Mouse (Mus musculus): ENCODE data around the gene Slc44a3. TPM values are rescaled to one million over a fixed set of nuclear protein-coding genes. Genes with fewer than 3 reads are reported as not detected.
A peak's percentile ranks its signal among the peaks of the same experiment; 100 is the strongest.

Gene Slc44a3
- total RNA-seq, 2 experiments from 2014 or later: not detected

GRCm38 (mm10) chr3:121504927-121505487 lies 27.2 kb downstream of the Slc44a3 start:
- DNase-seq (ENCODE audit: low spot score in 2 of 2): no peak

GRCm38 (mm10) chr3:121500734-121501133 lies 31.5 kb downstream of the Slc44a3 start:
- DNase-seq (ENCODE audit: low spot score in 2 of 2): no peak

GRCm38 (mm10) chr3:121500225-121500624 lies 32.0 kb downstream of the Slc44a3 start:
- peak; percentile 72 to 76 for DNase-seq (ENCODE audit: low spot score in 2 of 2)

- no peak for DNase-seq (ENCODE audit: low spot score in 2 of 2)
These were observed 38.2 kb downstream of the Slc44a3 start for GRCm38 (mm10) chr3:121493997-121494421.

GRCm38 (mm10) chr3:121492026-121492425 lies 40.2 kb downstream of the Slc44a3 start:
- DNase-seq (ENCODE audit: low spot score in 2 of 2): no peak

GRCm38 (mm10) chr3:121490941-121491340 lies 41.3 kb downstream of the Slc44a3 start:
- DNase-seq (ENCODE audit: low spot score in 2 of 2): no peak

GRCm38 (mm10) chr3:121489462-121490118 lies 42.6 kb downstream of the Slc44a3 start:
- DNase-seq (ENCODE audit: low spot score in 2 of 2): peak; percentile 10 to 42

- no peak for DNase-seq (ENCODE audit: low spot score in 2 of 2)
These were observed 47.0 kb downstream of the Slc44a3 start for GRCm38 (mm10) chr3:121485201-121485600.

- peak; percentile 24 to 44 for DNase-seq (ENCODE audit: low spot score in 2 of 2)
These were observed 48.7 kb downstream of the Slc44a3 start for GRCm38 (mm10) chr3:121483266-121484161.

GRCm38 (mm10) chr3:121481564-121481963 lies 50.6 kb downstream of the Slc44a3 start:
- no peak for DNase-seq (ENCODE audit: low spot score in 2 of 2)

- DNase-seq (ENCODE audit: low spot score in 2 of 2): no peak
These were observed 51.2 kb downstream of the Slc44a3 start for GRCm38 (mm10) chr3:121480961-121481436.

GRCm38 (mm10) chr3:121480030-121480960 lies 51.9 kb downstream of the Slc44a3 start:
- DNase-seq (ENCODE audit: low spot score in 2 of 2): no peak

GRCm38 (mm10) chr3:121474738-121475137 lies 57.5 kb downstream of the Slc44a3 start:
- no peak for DNase-seq (ENCODE audit: low spot score in 2 of 2)

GRCm38 (mm10) chr3:121471703-121472102 lies 60.5 kb downstream of the Slc44a3 start:
- no peak for DNase-seq (ENCODE audit: low spot score in 2 of 2)

- no peak for DNase-seq (ENCODE audit: low spot score in 2 of 2)
These were observed 62.8 kb downstream of the Slc44a3 start for GRCm38 (mm10) chr3:121469185-121469975.

- no peak for DNase-seq (ENCODE audit: low spot score in 2 of 2)
These were observed 64.1 kb downstream of the Slc44a3 start for GRCm38 (mm10) chr3:121468136-121468535.

GRCm38 (mm10) chr3:121467094-121467552 lies 65.1 kb downstream of the Slc44a3 start:
- DNase-seq (ENCODE audit: low spot score in 2 of 2): no peak

- DNase-seq (ENCODE audit: low spot score in 2 of 2): no peak
These were observed 66.4 kb downstream of the Slc44a3 start for GRCm38 (mm10) chr3:121465795-121466194.

GRCm38 (mm10) chr3:121464733-121465305 lies 67.4 kb downstream of the Slc44a3 start:
- no peak for DNase-seq (ENCODE audit: low spot score in 2 of 2)

Measured in left cerebral cortex, adult 18-20 months (tissue).